Mouse (Mus musculus) urinary bladder, postnatal 25 days (tissue): ENCODE results near the gene Chrnb2.

ENCODE experiments used
- DNase-seq: peaks from one replicate; pipeline ENCODE4 v3.0.0; 2022; ENCODE audit warnings: low spot score

Chrnb2 gene

DNA sequence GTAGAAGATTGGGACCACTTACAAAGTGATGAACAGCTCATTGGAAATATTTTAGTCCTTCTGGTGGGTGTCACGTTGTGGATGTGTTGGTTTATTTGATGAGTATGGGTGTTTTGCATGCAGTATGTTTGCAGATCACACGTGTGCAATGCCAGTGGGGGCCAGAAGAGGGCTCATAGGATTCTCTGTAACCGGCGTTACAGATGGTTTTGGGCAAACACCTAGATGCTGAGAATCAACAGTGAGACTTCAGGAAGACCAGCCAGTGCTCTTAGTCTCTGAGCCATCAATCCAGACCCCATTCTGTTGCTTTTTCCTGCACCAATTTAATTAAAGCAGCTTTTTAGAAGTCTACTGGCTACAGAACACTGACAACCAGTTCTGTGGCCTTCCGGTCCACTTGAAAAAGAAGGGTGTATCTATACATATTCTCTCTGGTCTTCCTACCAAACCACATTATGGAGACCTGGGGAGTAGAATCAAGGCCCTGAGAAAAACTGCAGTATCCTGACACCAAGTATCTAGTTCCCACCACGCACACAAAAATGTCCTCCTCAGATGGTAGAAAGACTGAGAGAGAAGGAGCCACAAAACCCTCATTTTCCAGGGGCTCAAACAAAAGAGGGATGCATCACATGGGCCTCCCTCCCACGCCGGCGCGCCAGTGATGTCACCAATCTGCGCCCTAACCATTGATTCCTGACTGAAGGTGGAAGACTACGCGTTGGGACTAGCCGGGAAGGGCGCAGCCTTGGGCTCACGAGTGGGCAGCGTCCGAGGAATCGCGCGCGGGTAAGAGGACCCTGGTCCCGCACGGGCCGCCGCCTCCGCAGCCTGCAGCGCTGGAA is 49.8 kb downstream of the Chrnb2 start, which contains the start of gene Adar:
Gene Adar, plus strand, starts transcription at position 664 of the 848 bp plus-strand sequence.
- DNase-seq = peak; percentile 71

DNA sequence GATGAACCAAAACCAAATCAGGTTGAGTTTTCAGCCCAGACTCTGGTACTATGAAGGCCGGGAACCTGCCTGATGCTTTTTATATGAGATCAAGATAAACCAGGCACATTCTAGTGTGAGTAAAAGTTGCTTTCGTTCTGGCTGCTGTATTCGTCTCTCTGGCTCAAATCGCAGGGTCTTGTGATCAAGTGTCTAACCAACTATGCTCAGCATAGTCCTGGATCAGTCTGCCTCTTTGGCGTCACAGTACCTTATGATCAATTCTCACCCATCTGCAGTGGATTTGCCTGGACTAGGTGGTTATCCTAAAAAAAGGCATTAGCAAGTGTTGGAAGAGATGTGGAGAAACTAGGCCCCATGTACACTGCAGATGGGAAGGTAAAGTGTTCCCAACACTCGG is 60.4 kb downstream of the Chrnb2 start:
- no peak for DNase-seq

GRCm38 (mm10) chr3:89703596-89703995 is 60.8 kb downstream of the Chrnb2 start:
- DNase-seq = no peak

- no peak for DNase-seq
These were observed 64.0 kb downstream of the Chrnb2 start for GRCm38 (mm10) chr3:89700461-89700860.

GRCm38 (mm10) chr3:89698958-89699357 is 65.5 kb downstream of the Chrnb2 start:
- no peak for DNase-seq
